Mouse (Mus musculus): ENCODE measurements around the gene Ufsp2. TPM values are rescaled to one million over a fixed set of nuclear protein-coding genes. Genes with fewer than 3 reads are reported as not detected.

Ufsp2 gene
- total RNA-seq (2022) = 10 to 100 TPM; 48.2 to 55.4 (median 53.8) TPM

DNA sequence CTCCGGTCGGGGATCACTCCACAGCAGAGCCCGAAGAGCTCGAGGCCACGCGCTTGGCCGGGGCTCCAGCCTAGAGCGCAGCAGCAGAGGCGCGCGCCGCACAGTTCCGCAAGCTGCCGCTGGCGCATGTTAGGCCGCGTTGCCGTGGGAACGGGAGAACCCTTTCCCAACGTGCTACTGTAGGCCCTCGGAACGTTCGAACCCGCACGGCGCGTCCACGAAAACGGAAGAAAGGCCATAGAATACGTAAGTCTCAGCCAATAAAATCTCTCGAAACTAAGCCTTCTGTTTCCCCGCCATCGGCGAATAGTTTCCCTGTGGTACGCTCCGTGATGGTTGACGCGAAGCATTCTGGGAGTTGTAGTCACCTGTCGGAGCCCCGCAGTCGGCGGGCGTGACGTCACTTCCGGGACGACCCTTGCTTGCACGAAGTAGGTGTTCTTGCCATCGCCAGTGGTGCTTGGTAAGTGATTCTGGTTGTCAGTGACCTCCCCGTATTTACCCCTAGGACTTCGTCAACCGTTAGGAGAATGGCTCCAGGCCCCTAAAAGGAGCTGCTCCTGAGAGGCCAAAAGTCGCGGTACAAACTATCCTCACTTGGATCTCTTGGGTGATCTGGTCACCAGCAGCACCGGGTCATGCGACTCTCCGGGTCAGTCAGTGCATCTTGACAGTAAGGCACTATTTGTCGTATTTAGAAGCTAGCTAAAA, at the start of gene Ufsp2, which contains the start of gene 1700029J07Rik:
Ufsp2 (plus strand) TSS at position 403 of the 711 bp plus-strand sequence.
1700029J07Rik (minus strand) TSS at position 127 of the 711 bp plus-strand sequence.
- DNase-seq (ENCODE audit: low spot score in 2 of 2) = peak; percentile 98

DNA sequence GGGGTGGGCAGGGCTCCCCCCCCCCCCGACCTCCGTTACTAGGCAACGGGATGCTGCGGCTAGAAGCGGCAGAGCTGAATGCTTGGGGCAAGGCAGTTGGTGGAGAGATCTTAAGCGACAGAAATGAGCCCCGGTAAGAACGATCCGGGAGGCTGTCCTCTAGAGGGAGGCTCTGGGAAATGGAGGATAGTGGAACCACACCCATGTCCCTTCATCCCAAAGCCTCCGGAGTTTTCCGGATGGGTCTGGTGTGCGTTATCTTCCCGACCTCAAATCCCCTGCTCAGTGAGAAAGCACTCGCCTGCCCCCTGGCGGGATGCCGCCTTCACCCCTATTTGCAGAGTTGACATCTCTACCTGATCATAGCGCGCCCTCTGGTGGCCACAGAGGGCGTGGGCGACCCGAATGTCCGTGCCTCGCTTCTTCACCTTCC, 40.7 kb upstream of the Ufsp2 start, which contains the start of gene Ccdc110:
Ccdc110 (plus strand) TSS at position 38 of the 433 bp plus-strand sequence.
- DNase-seq (ENCODE audit: low spot score in 2 of 2) = peak; percentile 91 to 97

DNA sequence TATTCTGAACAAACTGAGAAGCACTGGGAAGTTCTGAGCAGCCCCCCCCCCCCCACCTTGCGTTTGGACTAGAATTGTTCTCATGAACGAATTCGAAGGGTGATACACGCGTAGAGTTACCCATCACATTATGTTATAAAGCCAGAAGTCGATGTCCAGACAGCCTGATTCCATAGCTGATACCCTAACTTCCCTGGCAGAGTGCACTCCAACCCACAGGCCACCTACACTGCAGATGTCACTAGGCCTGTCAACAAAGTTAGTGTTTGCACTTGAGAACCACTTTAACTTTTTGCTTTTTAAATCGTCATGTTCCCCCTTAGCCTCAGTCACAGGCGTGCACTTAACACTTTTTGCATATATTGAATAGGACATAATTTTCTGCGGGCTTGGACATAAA, 38.3 kb upstream of the Ufsp2 start:
- no peak for DNase-seq (ENCODE audit: low spot score in 2 of 2)

DNA sequence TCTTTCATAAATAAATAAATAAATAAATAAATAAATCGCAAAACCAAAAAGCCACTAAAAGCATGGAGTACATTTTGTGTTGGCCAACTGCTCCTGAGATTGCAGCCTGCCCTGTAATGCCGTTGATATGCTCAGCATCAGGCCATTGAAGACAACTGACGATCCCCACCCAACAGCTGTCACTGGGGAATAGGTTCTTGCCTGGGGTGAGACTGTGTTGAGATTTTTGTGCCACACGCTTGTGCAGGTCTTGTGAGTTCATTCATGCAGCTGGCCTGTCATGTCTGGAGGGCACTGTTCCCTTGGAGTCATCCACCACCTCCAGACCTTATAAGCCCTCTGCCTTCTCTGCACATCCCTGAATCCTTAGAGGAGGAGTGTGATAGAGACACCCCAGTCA, 29.0 kb upstream of the Ufsp2 start:
- no peak for DNase-seq (ENCODE audit: low spot score in 2 of 2)

DNA sequence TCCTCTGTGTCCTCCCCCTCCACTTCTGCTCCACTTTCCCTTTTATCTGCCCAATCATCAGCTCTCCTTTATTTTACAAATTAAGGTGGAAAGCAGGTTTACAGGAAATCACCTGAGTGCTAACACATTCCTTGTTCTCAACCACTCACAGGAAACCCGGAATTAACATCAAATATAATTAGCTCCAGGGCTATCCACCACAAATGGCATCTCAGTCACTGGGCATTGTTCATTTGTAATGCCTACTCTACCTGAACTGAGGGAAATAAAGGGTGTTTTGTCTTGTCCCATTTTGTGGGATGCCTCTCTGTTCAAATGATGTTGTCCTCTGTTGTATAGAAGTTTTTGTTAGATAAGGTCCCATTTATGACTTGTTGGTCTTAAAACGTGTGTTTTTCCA, 24.7 kb upstream of the Ufsp2 start:
- DNase-seq (ENCODE audit: low spot score in 2 of 2) = no peak

DNA sequence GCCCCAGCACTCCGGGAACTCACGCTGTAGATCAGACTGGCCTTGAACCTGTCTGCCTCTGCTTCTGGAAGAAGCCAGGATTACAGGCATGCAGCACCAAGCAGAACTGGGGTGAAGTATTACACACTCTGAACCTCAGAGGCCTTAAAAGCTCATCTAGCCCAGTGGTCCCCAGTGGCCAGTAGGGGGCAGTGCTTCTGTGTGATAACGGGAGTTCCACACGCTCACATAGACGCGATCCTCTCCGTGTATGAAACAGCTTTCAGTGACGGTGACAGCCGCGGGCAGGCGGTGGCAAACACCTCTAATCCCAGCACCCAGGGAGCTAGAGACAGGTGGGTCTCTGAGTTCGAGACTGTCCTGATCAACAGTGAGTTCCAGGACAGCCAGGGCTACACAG, 4.4 kb upstream of the Ufsp2 start:
- no peak for DNase-seq (ENCODE audit: low spot score in 2 of 2)

DNA sequence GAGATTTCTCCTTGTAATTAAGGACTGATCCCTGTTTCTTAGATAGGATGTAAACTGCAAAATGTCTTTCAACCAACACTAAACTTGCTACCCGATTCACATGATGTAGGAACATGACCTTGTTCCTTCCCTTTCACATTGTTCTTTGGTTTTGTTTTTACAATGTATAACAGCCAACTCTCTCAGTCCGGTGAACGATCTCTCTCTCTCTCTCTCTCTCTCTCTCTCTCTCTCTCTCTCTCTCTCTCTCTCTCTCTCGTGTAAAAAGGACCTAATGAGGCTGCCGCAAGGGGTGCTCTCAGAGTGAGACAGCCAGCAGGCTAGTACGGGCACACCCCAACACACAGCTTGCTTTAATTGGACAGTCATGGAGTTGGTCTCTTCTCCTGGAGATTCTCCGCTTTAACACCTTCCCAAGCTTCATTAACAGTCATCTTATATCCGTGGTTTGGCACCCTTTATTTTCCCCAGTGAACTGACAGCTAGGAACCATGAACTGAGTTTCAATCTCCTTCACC, 1.3 kb upstream of the Ufsp2 start:
- DNase-seq (ENCODE audit: low spot score in 2 of 2) = no peak

DNA sequence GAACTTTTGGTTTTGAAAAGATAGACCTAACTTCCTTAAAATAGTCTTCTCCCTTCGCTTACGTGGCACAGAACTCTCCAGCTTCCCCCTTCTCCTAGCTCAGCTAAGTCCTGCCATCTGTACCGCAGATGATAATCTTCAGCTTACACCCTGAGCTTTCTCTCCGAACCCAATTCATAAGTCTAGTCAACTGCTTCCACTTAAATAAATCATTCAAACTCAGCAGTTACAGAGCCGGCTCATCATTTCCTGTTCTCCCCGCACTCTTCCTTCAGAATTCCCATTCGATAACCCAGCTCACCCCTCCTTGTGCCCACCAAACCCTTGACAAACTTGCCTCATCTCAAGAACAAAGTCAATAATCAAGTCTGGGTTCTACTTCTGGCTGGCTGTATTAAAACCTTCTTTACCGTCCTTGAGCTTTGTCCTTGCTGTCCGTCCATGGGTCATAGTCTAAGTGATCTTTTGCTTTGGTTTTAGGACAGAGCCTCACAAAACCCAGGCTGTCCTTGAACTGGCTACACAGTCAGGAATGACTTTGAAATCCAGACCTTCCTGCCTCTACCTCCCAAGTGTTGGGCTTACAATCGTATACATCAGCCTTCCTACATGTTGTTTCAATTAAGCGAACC, 625 bp downstream of the Ufsp2 start:
- DNase-seq (ENCODE audit: low spot score in 2 of 2) = no peak

DNA sequence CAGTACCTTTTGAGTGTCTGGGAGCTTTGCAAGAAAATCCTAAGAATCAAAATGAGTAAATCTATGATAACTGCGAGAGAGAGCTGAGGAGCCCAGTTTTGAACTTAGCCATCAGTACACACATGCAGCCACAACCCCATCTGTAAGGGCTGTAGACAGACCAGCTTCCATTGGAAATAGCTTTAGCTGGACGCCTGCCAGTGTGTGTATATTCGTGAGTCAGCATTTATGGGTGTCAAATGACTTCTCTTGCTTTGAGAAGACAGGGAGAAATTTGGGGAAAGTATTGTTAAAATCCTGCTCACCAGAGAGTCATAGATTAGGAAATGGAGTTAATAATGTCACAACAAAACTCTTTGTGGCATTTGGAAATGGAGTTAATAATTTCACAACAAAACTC, 11.3 kb downstream of the Ufsp2 start:
- no peak for DNase-seq (ENCODE audit: low spot score in 2 of 2)

DNA sequence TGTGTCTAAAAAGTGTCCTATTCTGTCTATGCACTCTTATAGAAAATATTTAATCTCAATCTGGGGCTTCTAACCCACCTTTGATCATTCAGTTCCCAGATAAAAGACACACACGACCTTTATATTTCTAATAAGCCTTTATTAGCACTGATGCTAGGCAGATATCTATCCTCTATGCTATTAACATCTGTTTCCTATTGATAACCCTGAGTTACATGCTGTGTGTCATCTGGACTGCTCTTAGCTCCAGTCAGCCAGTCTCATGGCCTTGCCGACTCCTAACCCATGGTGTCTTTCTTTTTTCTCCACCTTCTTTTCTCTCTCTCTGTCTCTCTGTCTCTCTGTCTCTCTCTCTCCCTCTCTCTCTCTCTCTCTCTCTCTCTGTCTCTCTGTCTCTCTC, 12.9 kb downstream of the Ufsp2 start:
- DNase-seq (ENCODE audit: low spot score in 2 of 2) = no peak

DNA sequence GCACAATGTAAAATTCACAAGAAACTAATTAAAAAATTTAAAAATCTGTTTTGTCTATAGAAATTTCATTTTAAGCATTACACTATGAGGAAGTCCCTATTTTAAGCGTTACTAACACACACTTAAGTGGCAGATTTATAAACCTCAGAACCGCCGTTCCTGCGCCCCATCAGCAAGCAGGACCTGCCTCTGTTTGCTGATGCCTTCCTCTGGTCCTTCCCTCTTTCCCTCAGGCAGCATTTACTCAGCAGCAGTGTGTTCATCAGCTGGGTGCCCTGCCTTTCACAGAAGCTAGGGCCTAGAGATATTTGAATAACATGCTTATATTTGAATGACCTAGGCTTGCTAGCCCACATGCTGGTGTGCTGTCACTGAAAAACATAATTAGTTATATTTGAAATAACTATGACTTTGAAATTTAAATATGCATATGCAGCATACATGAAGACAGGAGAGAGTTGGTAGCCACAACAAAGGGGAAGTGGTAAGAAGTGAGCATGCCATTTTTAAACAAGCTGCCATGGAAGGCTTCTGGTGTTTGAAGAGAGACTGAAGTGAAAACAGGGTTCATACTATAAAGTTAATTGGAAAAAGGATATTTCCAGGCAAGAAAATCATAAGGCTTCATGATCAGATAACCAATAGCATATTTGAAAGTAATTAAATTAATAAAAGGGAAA, 15.4 kb downstream of the Ufsp2 start:
- no peak for DNase-seq (ENCODE audit: low spot score in 2 of 2)

DNA sequence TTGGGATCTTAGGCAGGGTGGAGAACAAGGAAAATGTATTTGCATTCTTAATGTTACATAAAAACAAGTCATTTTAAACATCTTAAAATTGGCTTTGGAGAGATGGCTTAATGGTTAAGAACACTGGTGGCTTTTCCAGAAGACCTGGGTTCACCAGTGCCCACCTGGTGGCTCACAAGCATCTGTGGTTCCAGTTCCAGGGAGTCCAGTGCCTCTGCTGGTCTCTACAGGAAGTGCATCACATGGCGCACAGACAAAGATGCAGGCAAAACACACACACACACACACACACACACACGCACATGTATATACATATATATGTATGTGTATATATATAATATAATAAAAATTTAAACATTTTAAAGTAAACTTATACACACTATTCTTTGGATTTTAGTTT, 18.8 kb downstream of the Ufsp2 start:
- DNase-seq (ENCODE audit: low spot score in 2 of 2) = no peak

DNA sequence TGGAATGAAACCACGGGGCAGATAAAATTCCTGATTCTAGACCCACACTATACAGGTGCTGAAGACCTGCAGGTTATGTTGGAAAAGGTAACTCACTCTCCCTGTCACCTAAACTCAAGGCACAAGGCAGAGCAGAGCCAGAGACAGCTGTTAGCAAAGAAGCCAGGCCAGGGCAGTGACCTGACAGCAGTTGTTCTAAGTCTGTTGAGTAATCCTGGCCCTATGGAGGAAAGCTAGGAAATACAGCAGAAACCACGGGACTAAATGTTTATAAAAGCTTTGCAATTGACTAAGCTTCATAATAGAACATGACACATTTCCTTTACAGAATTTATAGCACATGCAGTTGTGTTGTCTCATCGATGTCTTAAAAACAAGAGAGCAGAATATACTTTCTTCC, 20.2 kb downstream of the Ufsp2 start:
- DNase-seq (ENCODE audit: low spot score in 2 of 2) = no peak

DNA sequence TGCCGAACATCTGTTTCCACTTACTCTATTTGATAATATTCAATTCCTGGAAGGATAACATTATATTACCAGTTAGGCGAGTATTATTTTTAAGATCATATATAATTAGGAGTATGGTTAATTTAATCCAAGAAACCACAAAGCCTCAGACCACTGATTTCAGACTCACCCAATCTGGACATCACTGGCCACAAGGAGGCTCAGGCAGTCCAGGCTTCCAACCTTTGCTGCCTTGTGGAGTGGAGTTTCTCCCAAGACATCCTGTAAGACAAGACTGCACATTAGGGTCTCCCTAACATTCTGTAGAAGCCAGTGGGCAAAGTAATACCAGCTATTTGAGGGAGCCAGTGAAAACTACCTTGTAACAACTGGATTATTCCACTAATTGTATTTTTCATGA, 22.9 kb downstream of the Ufsp2 start:
- DNase-seq (ENCODE audit: low spot score in 2 of 2) = no peak

DNA sequence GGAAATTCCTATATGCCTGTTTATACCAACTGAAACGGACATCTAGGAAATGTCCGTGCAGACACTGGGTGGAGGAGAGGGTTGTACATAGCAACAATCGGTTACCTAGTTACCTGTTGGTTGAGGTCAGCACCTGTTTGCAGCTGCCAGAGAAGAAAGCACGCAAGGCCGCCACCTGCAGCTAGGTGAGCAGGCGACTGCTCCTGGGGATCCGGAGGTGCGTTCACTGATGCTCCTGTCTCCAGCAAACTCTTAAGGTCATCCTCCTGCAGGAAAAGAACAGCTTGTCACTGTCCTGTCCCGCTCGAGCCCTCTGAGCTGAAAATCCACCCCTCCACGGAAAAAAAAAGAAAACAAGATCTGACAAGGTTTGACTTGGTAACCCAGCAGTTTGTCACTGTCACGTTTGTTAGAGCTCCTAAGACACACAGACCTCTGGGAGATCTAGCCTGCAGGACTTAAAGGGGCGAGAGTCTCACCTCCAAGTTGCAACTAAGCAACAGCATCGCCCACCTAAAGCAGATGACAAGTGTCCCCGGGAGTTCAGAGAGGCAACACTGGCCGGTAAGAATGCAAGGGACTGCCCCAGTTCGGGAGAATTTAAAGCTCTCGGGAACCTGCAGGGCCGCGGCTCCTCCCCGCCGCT, 23.9 kb downstream of the Ufsp2 start, which contains the start of gene Lrp2bp:
Lrp2bp (plus strand) TSS at position 166 of the 646 bp plus-strand sequence.
- DNase-seq (ENCODE audit: low spot score in 2 of 2) = no peak

DNA sequence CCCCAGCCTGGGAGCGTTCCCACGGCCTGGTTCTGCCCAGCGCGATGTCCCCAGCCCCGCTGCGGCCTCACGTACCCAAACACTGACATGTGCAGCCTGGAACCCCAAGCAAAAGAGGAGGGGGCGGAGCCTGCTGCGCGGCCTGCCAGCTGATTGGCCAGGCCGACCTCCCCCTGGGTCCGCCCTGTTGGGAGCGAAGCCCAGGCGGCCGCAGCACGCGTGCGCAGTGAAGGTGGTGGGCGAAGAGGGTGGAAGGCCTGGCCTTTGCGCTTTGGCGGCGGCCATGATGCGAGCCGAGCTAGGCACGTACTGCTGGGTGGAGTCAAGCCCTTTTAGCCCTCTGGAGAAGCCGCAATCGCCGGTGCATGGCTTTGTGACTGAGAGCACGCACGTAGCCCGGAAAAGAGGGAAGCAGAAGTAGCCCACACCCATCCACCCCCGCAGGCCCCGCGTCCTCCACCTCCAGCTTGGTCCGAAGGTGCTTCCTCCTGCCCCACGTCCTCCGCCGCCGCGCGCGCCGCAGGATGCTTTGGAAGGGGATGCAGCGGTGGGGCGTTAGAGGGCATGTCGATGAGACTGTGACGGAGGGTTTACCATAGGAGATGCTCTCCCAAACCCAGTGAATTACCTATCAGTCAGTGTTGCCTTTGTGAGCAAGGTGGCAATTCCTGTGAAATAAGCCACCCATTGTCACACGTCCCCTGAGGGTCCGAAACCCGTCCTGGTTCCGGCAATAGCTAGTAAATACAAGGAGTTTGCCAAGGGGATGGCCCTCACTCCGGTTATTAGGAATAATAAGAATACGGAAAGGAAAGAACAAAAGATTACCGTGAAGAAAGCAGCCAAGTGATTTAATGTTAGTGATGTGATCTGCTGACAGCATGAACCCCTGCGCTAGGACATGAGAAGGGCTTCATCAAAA, 24.7 kb downstream of the Ufsp2 start:
- DNase-seq (ENCODE audit: low spot score in 2 of 2) = peak; percentile 97

DNA sequence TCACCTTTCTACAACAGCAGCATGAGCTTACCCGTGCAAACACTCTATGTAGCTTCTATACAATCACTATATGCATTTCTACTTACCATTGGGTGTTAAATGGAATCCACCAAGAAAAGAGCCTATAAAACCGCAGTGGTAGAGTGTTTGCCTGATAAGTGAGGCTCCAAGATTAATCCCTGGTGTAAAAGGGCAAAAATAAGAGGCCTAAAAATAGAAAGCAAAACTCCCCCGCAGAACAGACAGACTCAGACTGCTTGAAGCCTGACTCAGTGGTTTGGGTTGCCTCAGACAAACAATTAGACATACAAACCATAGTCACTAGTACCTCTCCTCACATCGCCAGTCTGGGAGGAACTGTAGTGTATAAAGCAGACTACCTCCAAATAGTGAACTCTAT, 30.3 kb downstream of the Ufsp2 start, which contains the start of gene Ankrd37:
Ankrd37 (minus strand) TSS at position 112 of the 400 bp plus-strand sequence.
- no peak for DNase-seq (ENCODE audit: low spot score in 2 of 2)

DNA sequence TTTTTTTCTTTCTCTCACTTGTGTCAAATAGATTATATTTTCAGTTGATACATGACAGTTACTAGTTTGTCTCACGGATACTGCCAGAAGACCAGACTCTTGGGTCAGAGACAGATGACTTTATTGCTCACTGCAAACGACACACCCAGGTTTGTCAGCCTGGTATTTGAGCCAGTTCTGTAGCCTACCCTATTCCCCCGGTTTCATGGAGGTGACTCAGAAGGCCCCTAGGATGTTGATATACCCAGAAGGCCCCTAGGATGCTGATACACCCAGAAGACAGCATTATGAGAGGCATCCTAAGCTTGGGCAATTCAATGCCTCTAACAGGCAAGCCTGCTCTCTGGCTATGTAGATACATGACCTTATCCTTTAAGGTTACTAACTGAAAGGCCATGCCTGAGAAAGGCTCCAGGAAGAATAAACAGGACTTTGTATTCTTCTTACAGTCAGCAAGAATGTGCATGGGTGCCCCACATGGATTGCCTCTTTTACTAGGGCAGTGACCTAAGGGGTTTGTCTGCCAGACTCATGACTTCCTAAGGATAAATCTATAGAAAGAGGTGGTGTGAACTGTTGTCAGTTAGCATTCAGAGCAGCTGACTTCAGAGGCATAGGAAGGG, 31.8 kb downstream of the Ufsp2 start:
- DNase-seq (ENCODE audit: low spot score in 2 of 2) = no peak

DNA sequence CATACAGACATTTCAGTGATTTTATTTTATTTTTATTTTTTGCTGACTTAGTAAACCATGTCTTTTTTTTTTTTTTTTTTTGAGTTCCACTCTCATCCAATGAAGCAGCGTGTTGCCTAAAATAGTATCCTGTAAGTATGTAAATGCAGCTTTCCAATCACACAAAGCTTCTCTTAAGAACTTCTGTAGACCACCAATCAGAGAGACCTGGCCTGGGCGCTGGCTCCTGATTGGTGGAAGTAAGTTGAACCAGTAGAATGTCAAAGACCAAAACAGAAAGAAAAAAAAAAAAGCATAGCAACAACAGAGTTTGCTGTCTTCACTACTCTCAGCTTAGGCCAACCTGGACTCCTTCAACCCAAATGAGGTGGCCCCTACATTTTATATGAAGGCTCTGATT, 35.0 kb downstream of the Ufsp2 start:
- no peak for DNase-seq (ENCODE audit: low spot score in 2 of 2)

Data from layer of hippocampus, adult 8-10 months (tissue).